Mouse (Mus musculus): ENCODE results near the gene Nudt17.
"Not testable (repeated sequence)": the region's sequence is repeated elsewhere in the genome, so short reads cannot be mapped to it uniquely, and the experiment has no call there.

Gene Nudt17

GRCm38 (mm10) chr3:96707903-96708683 is at the start of gene Nudt17:
Gene Nudt17 (minus strand): TSS chr3:96708562.
- DNase-seq = peak; percentile 67 to 71

- no peak for DNase-seq
These were observed 49.3 kb upstream of the Nudt17 start for GRCm38 (mm10) chr3:96757691-96758090.

GRCm38 (mm10) chr3:96755935-96756334 is 47.6 kb upstream of the Nudt17 start:
- DNase-seq = no peak

- no peak for DNase-seq
These were observed 38.5 kb upstream of the Nudt17 start for GRCm38 (mm10) chr3:96746829-96747228.

- DNase-seq = no peak
These were observed 36.0 kb upstream of the Nudt17 start for GRCm38 (mm10) chr3:96744348-96744747.

- not testable (repeated sequence) for DNase-seq
These were observed 31.9 kb upstream of the Nudt17 start for GRCm38 (mm10) chr3:96740279-96740678.

- no peak for DNase-seq
These were observed 29.6 kb upstream of the Nudt17 start for GRCm38 (mm10) chr3:96737995-96738394.

GRCm38 (mm10) chr3:96737013-96737740 is 28.8 kb upstream of the Nudt17 start:
- no peak for DNase-seq

GRCm38 (mm10) chr3:96735200-96735599 is 26.8 kb upstream of the Nudt17 start:
- no peak for DNase-seq

- no peak for DNase-seq
These were observed 25.6 kb upstream of the Nudt17 start for GRCm38 (mm10) chr3:96733984-96734383.

GRCm38 (mm10) chr3:96730785-96731184 is 22.4 kb upstream of the Nudt17 start:
- DNase-seq = no peak

GRCm38 (mm10) chr3:96729403-96729784 is 21.0 kb upstream of the Nudt17 start:
- no peak for DNase-seq

GRCm38 (mm10) chr3:96728634-96729402 is 20.5 kb upstream of the Nudt17 start:
- DNase-seq = no peak

- no peak for DNase-seq
These were observed 19.7 kb upstream of the Nudt17 start for GRCm38 (mm10) chr3:96727828-96728633.

GRCm38 (mm10) chr3:96727343-96727827 is 19.0 kb upstream of the Nudt17 start, which contains the start of the genes Polr3c and Rnf115:
Gene Polr3c (minus strand): TSS chr3:96727628.
Gene Rnf115 (plus strand): TSS chr3:96727664.
- peak; percentile 88 to 91 for DNase-seq

- peak; percentile 25 to 33 for DNase-seq
These were observed 10.8 kb upstream of the Nudt17 start for GRCm38 (mm10) chr3:96719173-96719572.

- no peak for DNase-seq
These were observed 7.5 kb upstream of the Nudt17 start for GRCm38 (mm10) chr3:96715854-96716253.

GRCm38 (mm10) chr3:96714286-96714685 is 5.9 kb upstream of the Nudt17 start:
- DNase-seq = no peak

GRCm38 (mm10) chr3:96708684-96709064 is 312 bp upstream of the Nudt17 start:
- no peak for DNase-seq

- DNase-seq = no peak
These were observed 1.4 kb downstream of the Nudt17 start for GRCm38 (mm10) chr3:96706984-96707383.

- no peak for DNase-seq
These were observed 2.1 kb downstream of the Nudt17 start for GRCm38 (mm10) chr3:96706217-96706616.

GRCm38 (mm10) chr3:96704778-96705177 is 3.6 kb downstream of the Nudt17 start:
- peak; percentile 43 to 54 for DNase-seq
